Mouse (Mus musculus) G1E-ER4 (cell line): ENCODE data around the gene 2410015M20Rik. TPM values are rescaled to one million over a fixed set of nuclear protein-coding genes. Genes with fewer than 3 reads are reported as not detected.

Experiments used
- GATA1 ChIP-seq: IDR thresholded peaks from one replicate; pipeline ENCODE4 v1.8.0; 2012; ENCODE audit warnings: low read length, inconsistent platforms
- polyA plus RNA-seq: library from polyadenylated mRNA; stranded (reverse); fragments of >175 nt; gene quantifications from 2 replicates; pipeline ENCODE4 v1.2.3, GENCODE M21; 2012

2410015M20Rik gene
- polyA plus RNA-seq, 1 experiment, result 201 TPM

DNA sequence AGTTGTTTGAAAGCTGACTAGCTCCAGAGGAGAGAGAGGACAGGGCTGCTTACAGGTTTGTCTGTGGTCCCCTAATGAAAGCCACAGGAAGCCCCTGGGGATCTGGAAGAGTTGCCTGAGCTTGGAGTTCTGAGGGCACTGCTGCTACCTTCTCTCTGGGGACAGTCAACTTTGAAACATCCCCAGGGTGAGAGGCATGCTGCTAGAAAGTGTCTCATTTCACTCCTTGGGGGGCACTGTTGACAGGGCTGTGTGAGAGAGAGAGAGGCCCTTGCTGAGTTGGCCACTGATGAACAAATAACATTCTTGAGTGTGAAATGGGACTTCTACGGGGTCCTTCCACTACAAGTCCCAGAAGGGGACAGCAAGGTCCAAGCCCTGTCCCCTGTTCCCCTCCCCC lies 21.8 kb downstream of the 2410015M20Rik start:
- TF ChIP-seq GATA1, result no peak

DNA sequence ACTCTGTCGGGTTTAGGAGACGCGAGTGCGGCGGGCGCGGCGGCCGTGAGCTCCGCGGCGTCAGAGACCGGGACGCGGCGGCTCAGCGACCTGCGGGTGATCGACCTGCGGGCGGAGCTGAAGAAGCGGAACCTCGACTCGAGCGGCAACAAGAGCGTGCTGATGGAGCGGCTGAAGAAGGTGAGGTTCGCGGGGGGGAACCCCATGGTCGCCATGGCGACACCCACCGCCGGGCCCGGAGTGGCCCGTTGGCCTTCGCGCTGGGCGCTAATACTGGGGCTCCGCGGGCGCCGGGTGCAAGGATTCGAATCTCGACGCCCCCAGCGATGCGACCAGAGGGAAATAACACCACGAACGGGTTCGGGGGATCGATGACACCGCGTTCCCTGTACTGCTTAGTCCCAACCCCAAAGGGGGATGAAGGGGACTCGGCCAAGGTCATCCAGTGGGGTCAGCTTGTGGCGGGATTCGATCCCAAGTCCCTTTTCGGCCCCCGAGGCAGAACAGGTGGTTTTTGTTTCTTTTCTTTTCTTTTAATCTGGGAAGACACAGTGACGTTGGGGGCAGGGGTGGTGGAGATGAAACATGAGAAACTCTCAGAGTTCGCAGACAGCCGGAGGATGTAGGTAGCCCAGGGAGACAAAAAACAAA lies 24.3 kb downstream of the 2410015M20Rik start:
- TF ChIP-seq GATA1, result no peak

GRCm38 (mm10) chr17:56584257-56585130 lies 25.1 kb downstream of the 2410015M20Rik start, which contains the start of the genes Safb2 and Safb:
Gene Safb2 (minus strand): TSS chr17:56584585.
Gene Safb (plus strand): TSS chr17:56584825.
- no peak for TF ChIP-seq GATA1

DNA sequence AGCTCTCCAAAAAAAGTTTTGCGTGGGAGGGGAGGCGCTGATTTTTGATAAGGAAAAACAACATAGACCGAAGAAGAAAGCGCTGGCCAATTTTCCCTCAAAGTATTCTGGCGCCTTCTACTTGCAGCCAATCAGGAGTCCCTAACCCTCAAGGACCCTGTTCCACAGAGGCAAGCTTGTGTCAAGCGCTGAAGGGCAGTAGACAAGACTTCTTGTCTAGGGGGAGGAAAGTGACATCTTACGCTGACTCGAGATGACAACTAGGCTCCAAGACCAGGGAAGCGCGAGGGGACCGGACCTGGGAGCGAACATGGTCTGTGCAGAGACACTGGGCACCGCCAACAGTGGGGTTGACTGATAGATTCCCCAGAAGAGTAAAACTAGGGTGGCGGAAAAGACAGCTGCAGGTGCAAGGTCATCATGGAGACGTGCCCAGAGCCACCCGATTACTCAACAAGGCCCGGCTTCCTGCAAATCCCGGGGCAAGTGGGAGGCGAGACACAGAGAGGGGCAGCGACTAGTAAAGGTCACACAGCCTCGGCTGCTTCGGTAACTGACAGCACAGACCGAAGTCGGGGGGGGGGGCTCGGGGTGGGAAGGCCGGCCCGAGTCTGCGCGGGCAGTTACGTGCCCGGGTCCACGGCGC lies 25.8 kb downstream of the 2410015M20Rik start:
- no peak for TF ChIP-seq GATA1

GRCm38 (mm10) chr17:56583071-56583470 lies 26.5 kb downstream of the 2410015M20Rik start:
- no peak for TF ChIP-seq GATA1

- TF ChIP-seq GATA1, result no peak
These were observed 36.6 kb downstream of the 2410015M20Rik start for GRCm38 (mm10) chr17:56572939-56573338.

DNA sequence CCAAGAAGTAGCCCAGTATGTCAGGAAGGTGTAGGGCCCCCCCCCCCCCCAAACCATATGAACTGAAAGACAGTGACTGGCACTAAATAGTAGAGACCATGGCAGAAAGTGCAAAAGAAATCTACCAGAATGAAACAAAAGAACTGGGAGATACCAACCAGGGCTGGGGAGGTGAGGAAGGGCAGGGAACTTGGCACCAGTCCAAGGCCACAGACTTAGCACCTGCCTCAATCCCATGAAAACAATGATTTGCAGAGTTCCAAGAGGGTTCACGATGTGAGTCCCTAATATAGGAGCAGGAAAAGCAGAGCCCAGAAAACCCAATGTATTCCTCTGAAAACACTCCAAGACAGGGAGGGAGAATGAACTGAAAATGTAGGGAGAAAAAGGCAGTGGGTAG lies 37.4 kb downstream of the 2410015M20Rik start:
- TF ChIP-seq GATA1, result no peak

- TF ChIP-seq GATA1, result no peak
These were observed 39.3 kb downstream of the 2410015M20Rik start for GRCm38 (mm10) chr17:56570287-56570686.

- no peak for TF ChIP-seq GATA1
These were observed 42.2 kb downstream of the 2410015M20Rik start for GRCm38 (mm10) chr17:56567370-56567769.

DNA sequence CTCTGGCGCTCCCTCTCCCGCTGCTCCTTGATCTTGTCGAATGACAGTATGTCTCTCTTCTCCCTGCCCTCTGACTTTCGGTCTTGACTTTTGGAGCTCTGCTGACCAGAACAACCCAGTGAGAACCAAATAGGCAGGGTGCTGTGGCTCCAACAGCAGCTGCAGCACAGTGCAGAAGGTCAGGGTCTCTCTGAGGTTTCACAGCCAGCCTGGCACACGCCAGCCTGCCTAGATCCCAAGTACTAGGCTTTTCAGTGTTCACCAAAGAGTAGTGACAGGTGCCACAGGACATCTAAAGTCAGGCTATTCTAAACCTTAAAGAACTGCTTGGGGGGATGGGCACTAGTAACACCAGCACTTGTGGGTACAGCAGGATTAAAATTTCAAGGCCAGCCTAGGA lies 42.7 kb downstream of the 2410015M20Rik start:
- no peak for TF ChIP-seq GATA1

DNA sequence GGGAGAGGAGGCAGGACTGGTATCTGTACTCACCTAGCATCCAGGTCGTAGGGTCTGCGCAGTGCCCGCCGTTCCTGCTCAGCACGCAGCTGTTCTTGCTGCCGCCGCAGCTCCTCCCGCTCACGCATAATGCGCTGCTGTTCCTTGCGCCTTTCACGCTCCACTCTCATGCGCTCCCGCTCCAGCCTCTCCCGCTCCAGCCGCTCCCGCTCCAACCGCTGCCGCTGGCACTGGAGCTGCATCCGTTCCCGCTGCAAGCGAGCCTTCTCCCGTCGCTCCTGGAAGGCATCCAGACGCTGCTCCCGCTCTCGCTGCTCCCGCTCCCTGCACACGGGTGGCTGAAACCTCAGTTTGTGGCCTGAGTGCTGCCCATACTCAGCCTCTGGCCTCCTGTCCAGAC lies 43.3 kb downstream of the 2410015M20Rik start:
- TF ChIP-seq GATA1, result no peak

- no peak for TF ChIP-seq GATA1
These were observed 47.7 kb downstream of the 2410015M20Rik start for GRCm38 (mm10) chr17:56561866-56562265.

DNA sequence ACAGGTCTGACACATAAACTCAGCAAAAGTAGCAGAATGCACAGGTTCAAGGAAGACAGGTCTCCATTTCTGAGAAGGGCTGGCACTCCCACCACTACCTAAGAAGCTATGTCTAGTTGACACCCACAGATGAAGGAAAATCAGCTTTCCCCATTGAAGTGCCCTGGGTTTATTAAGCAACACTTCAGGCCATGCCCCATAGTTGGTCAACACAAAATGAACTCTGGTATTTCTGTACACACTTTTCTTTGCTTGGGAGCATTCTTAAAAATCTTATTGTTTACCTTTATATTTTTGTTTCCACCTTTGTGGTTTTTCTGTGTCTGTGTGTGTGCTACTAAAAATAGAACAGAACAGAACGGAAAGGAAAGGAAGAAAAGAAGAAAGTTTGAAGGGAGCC lies 49.4 kb downstream of the 2410015M20Rik start:
- TF ChIP-seq GATA1, result no peak

GRCm38 (mm10) chr17:56559386-56559785 lies 50.2 kb downstream of the 2410015M20Rik start:
- TF ChIP-seq GATA1, result no peak

- no peak for TF ChIP-seq GATA1
These were observed 51.1 kb downstream of the 2410015M20Rik start for GRCm38 (mm10) chr17:56558448-56558847.

Other genes with a start within 250 kb of the 2410015M20Rik start
- gene Ptprs, start 133.3 kb downstream of the 2410015M20Rik start, polyA plus RNA-seq, result 40.9 and 48.5 TPM in 2 replicates
- gene Znrf4, start 97.3 kb downstream of the 2410015M20Rik start, polyA plus RNA-seq, result not detected in 2 replicates
- gene Gm20219, start 55.4 kb downstream of the 2410015M20Rik start, polyA plus RNA-seq, result 1.0 and 1.4 TPM in 2 replicates
- gene Safb2, start 25.2 kb downstream of the 2410015M20Rik start, polyA plus RNA-seq, result 193 and 233 TPM in 2 replicates
- gene Safb, start 24.9 kb downstream of the 2410015M20Rik start, polyA plus RNA-seq, result 173 and 226 TPM in 2 replicates
- 8,561 and 9,154 TPM in 2 replicates for gene Rpl36, start 3.6 kb upstream of the 2410015M20Rik start, polyA plus RNA-seq
- gene Lonp1, start 17.1 kb upstream of the 2410015M20Rik start, polyA plus RNA-seq, result 202 and 208 TPM in 2 replicates
- gene Catsperd, start 18.4 kb upstream of the 2410015M20Rik start, polyA plus RNA-seq, result not detected in 2 replicates
- 131 and 144 TPM in 2 replicates for gene Ranbp3, start 63.5 kb upstream of the 2410015M20Rik start, polyA plus RNA-seq
- gene Ndufa11, start 108.0 kb upstream of the 2410015M20Rik start, polyA plus RNA-seq, result 277 and 284 TPM in 2 replicates
- gene Vmac, start 108.3 kb upstream of the 2410015M20Rik start, polyA plus RNA-seq, result 10.6 and 12.7 TPM in 2 replicates
- not detected in 2 replicates for gene Nrtn, start 147.8 kb upstream of the 2410015M20Rik start, polyA plus RNA-seq
- 61.6 and 67.0 TPM in 2 replicates for gene Dus3l, start 155.0 kb upstream of the 2410015M20Rik start, polyA plus RNA-seq
- gene Prr22, start 160.5 kb upstream of the 2410015M20Rik start, polyA plus RNA-seq, result 3.0 and 3.4 TPM in 2 replicates
- 27.4 and 31.2 TPM in 2 replicates for gene Rfx2, start 221.2 kb upstream of the 2410015M20Rik start, polyA plus RNA-seq